Mouse (Mus musculus): ENCODE data around the gene Olfr898. TPM values are rescaled to one million over a fixed set of nuclear protein-coding genes. Genes with fewer than 3 reads are reported as not detected.

Gene Olfr898
- not detected in 2 replicates for polyA plus RNA-seq (2012; rRNA removed)

DNA sequence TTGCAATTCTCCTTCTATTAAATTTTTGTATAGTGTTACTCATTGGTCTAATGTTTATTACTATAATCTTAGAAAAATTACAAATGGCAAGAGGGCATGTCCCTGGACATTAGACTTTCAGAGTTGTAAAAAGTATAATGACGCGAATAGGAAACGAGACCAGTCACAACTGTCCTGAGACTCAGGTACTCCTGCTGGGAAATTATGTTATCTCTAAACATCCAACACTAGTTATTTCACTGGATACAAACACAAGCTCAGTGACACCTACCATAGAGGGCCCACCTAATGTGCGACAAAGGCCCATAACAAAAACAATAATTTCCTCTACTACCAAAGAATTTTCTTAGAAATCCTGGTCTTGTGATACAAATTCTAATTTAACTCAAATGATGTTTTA lies at the start of gene Olfr898:
Olfr898 (plus strand) TSS at position 301 of the 400 bp plus-strand sequence.

GRCm38 (mm10) chr9:38328760-38329159 lies 19.5 kb upstream of the Olfr898 start, which contains the start of gene Olfr25:
Gene Olfr25, plus strand, starts transcription at chr9:38329060.

DNA sequence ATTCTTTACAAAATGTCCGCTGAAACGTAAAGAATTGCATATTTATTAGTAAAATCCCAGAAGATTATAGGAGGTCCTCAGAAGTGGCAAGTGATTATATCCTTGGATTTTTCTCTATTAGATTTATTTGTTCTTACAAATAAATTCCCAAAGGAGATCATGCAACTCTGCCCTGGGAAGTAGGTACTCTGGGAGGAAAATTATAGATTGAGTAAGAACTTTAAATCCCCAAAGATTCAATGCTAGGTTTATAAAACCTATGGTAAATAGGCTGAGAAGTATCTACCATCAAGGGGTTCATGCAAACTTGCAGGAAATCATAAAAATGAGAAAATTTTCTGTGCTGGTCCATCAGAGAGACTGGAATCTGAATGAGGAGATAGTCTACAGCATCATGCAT lies 18.4 kb downstream of the Olfr898 start, which contains the start of gene Olfr250:
Olfr250 (plus strand) TSS at position 301 of the 400 bp plus-strand sequence.

DNA sequence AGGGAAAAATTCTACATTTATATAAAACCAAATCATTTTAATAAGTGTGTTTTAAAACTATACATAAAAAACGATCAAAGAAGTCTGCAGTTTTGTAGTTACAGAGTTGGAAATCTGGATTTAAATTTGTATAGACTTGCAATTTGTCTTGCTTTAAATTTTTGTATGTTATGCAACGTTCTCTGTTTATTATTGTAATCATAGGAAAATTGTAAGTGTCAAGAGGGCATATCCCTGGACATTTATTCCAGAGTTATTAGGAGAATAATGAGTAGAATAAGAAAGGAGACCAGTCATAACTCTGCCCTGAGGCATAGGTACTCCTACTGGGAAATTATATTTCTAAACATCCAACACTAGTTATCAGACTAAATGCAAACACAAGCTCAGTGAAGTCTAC lies 28.6 kb downstream of the Olfr898 start, which contains the start of gene Olfr251:
Olfr251 (plus strand) TSS at position 301 of the 400 bp plus-strand sequence.

GRCm38 (mm10) chr9:38401398-38401797 lies 53.2 kb downstream of the Olfr898 start, which contains the start of gene Olfr147:
Gene Olfr147, plus strand, starts transcription at chr9:38401698.

Other genes with a start within 250 kb of the Olfr898 start
- not detected in 2 replicates for gene Olfr888, start 240.3 kb upstream of the Olfr898 start, polyA plus RNA-seq (2012; rRNA removed)
- 0.01 TPM in 1 of 2 replicates, not detected in the other for gene Olfr889, start 233.2 kb upstream of the Olfr898 start, polyA plus RNA-seq (2012; rRNA removed)
- gene Olfr890, start 205.9 kb upstream of the Olfr898 start, polyA plus RNA-seq (2012; rRNA removed) = not detected in 2 replicates
- gene Olfr891, start 167.6 kb upstream of the Olfr898 start, polyA plus RNA-seq (2012; rRNA removed) = not detected in 2 replicates
- gene Olfr893, start 140.0 kb upstream of the Olfr898 start, polyA plus RNA-seq (2012; rRNA removed) = not detected in 2 replicates
- not detected in 2 replicates for gene Olfr894, start 130.4 kb upstream of the Olfr898 start, polyA plus RNA-seq (2012; rRNA removed)
- gene Olfr143, start 95.6 kb upstream of the Olfr898 start, polyA plus RNA-seq (2012; rRNA removed) = not detected in 2 replicates
- not detected in 2 replicates for gene Olfr895, start 80.6 kb upstream of the Olfr898 start, polyA plus RNA-seq (2012; rRNA removed)
- not detected in 2 replicates for gene Olfr896-ps1, start 57.3 kb upstream of the Olfr898 start, polyA plus RNA-seq (2012; rRNA removed)
- gene Olfr25, start 19.4 kb upstream of the Olfr898 start, polyA plus RNA-seq (2012; rRNA removed) = not detected in 2 replicates
- gene Olfr250, start 18.5 kb downstream of the Olfr898 start, polyA plus RNA-seq (2012; rRNA removed) = not detected in 2 replicates
- not detected in 2 replicates for gene Olfr251, start 28.7 kb downstream of the Olfr898 start, polyA plus RNA-seq (2012; rRNA removed)
- not detected in 2 replicates for gene Olfr147, start 53.3 kb downstream of the Olfr898 start, polyA plus RNA-seq (2012; rRNA removed)
- gene Olfr901, start 81.0 kb downstream of the Olfr898 start, polyA plus RNA-seq (2012; rRNA removed) = not detected in 2 replicates
- not detected in 2 replicates for gene Olfr902, start 99.2 kb downstream of the Olfr898 start, polyA plus RNA-seq (2012; rRNA removed)
- not detected in 2 replicates for gene Olfr904, start 114.7 kb downstream of the Olfr898 start, polyA plus RNA-seq (2012; rRNA removed)
- gene Olfr905, start 122.7 kb downstream of the Olfr898 start, polyA plus RNA-seq (2012; rRNA removed) = not detected in 2 replicates
- not detected in 2 replicates for gene Olfr906, start 138.7 kb downstream of the Olfr898 start, polyA plus RNA-seq (2012; rRNA removed)
- not detected in 2 replicates for gene Olfr907, start 147.4 kb downstream of the Olfr898 start, polyA plus RNA-seq (2012; rRNA removed)
- gene Olfr911-ps1, start 173.2 kb downstream of the Olfr898 start, polyA plus RNA-seq (2012; rRNA removed) = not detected in 2 replicates
- not detected in 2 replicates for gene Olfr910, start 189.4 kb downstream of the Olfr898 start, polyA plus RNA-seq (2012; rRNA removed)
- gene Olfr912, start 231.8 kb downstream of the Olfr898 start, polyA plus RNA-seq (2012; rRNA removed) = not detected in 2 replicates
- gene Olfr913, start 244.3 kb downstream of the Olfr898 start, polyA plus RNA-seq (2012; rRNA removed) = not detected in 2 replicates